Mouse (Mus musculus) cerebellum, adult 2 months (tissue): ENCODE results near the gene Cpsf4l.
"Not testable (repeated sequence)": the region's sequence is repeated elsewhere in the genome, so short reads cannot be mapped to it uniquely, and the experiment has no call there.

Experiments used
- CTCF ChIP-seq: fragments of 200-500 bp; IDR thresholded peaks from 2 replicates; pipeline ENCODE4 v1.5.1; 2011; ENCODE audit warnings: low read depth, mild to moderate bottlenecking, control low read depth, low read length, moderate library complexity, borderline replicate concordance; ENCODE audit not compliant: insufficient read depth
- POLR2A ChIP-seq: fragments of 200-500 bp; IDR thresholded peaks from 2 replicates; pipeline ENCODE4 v1.6.1; 2011; ENCODE audit warnings: low read length, control low read depth, borderline replicate concordance; ENCODE audit not compliant: insufficient read depth

DNA sequence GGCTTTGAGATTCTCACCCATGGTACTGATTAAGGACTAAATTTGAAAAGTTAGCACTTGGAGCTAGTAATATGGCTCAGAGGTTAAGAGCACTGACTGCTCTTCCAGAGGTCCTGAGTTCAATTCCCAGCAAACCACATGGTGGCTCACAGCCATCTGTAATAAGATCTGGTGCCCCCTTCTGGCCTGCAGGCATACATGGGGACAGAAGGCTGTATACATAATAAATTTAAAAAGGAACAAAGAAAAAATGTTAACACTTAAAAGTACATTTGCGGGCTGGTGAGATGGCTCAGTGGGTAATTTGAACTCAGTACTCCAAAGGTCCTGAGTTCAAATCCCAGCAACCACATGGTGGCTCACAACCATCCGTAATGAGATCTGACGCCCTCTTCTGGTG is 49.6 kb downstream of the Cpsf4l start:
- not testable (repeated sequence) for TF ChIP-seq POLR2A, CTCF
